8 mouse cellular contexts compared by ENCODE assay signal in genomic region chr7:16947349-16947895, GRCm38 (mm10). TPM values are rescaled to one million over a fixed set of nuclear protein-coding genes. Genes with fewer than 3 reads are reported as not detected.
DNase-seq lines count a peak whose midpoint lies in the region; ATAC-seq lines count a peak whose summit lies in the region.

No protein-coding gene starts in this region.

- H3K4me1 ChIP-seq in neural tube, embryonic 11.5 days (ENCODE audit: control insufficient read depth, insufficient read depth, low read length) = peaks cover 34% of the 10 kb centered on the region
- peaks cover 51% of the 10 kb centered on the region for H3K4me1 ChIP-seq in intestine, embryonic 15.5 days (replicated peaks)
- peaks cover 84% of the 10 kb centered on the region for H3K4me1 ChIP-seq in neural tube, embryonic 15.5 days

- DNase-seq in cerebellum, adult 11-12 months = peak; percentile 76
- no peak for DNase-seq in cerebellum, adult 8-10 months
- no peak for DNase-seq in neural tube, embryonic 11.5 days (ENCODE audit: low spot score)
- DNase-seq in neural tube, embryonic 10.5 days (ENCODE audit: extremely low spot score, low spot score) = no peak
- DNase-seq in adrenal gland, postnatal 36 days = no peak
- DNase-seq in embryo, embryonic 9.5 days (ENCODE audit: extremely low spot score) = no peak

- H3K27me3 ChIP-seq in neural tube, embryonic 11.5 days (ENCODE audit: control insufficient read depth, insufficient read depth, low read length) = peaks cover 49% of the 10 kb centered on the region
- H3K27me3 ChIP-seq in intestine, embryonic 15.5 days (replicated peaks) = peaks cover 39% of the 10 kb centered on the region
- H3K27me3 ChIP-seq in neural tube, embryonic 15.5 days (replicated peaks) = no peaks in the 10 kb centered on the region

- no peaks in the 10 kb centered on the region for H3K36me3 ChIP-seq in neural tube, embryonic 11.5 days (ENCODE audit: control insufficient read depth, insufficient read depth, low read length)
- no peaks in the 10 kb centered on the region for H3K36me3 ChIP-seq in intestine, embryonic 15.5 days
- H3K36me3 ChIP-seq in neural tube, embryonic 15.5 days = no peaks in the 10 kb centered on the region; the same call in 1 of the 2 replicates

- no peak for ATAC-seq in neural tube, embryonic 11.5 days (ENCODE audit: insufficient read depth, low FRiP score, low TSS enrichment)
- ATAC-seq in intestine, embryonic 15.5 days = no peak
- ATAC-seq in neural tube, embryonic 15.5 days (ENCODE audit: low FRiP score) = no peak

- peak overlapping the region; percentile 45 for H3K9ac ChIP-seq in neural tube, embryonic 11.5 days (ENCODE audit: low read length)
- H3K9ac ChIP-seq in intestine, embryonic 15.5 days = peak overlapping the region; percentile 35
- peak overlapping the region; percentile 90 for H3K9ac ChIP-seq in neural tube, embryonic 15.5 days (replicated peaks)

- H3K4me2 ChIP-seq in neural tube, embryonic 11.5 days (ENCODE audit: low read depth) = peak overlapping the region; percentile 64
- peak overlapping the region; percentile 92 for H3K4me2 ChIP-seq in intestine, embryonic 15.5 days (replicated peaks)
- H3K4me2 ChIP-seq in neural tube, embryonic 15.5 days = peak overlapping the region; percentile 93

- H3K9me3 ChIP-seq in neural tube, embryonic 11.5 days (ENCODE audit: control insufficient read depth, low read length) = no peaks in the 10 kb centered on the region
- H3K9me3 ChIP-seq in intestine, embryonic 15.5 days = no peaks in the 10 kb centered on the region
- no peaks in the 10 kb centered on the region for H3K9me3 ChIP-seq in neural tube, embryonic 15.5 days (replicated peaks)

- H3K4me3 ChIP-seq in neural tube, embryonic 11.5 days (ENCODE audit: low read depth, low read length) = peak overlapping the region; percentile 35
- peak overlapping the region; percentile 35 for H3K4me3 ChIP-seq in intestine, embryonic 15.5 days (replicated peaks)
- peak overlapping the region; percentile 68 for H3K4me3 ChIP-seq in neural tube, embryonic 15.5 days (replicated peaks)

- 17% methylated on average over 21 of the region's 22 CpGs for WGBS in neural tube, embryonic 11.5 days
- 22% methylated on average over 22 of the region's 22 CpGs for WGBS in intestine, embryonic 15.5 days
- 8% methylated on average over 22 of the region's 22 CpGs for WGBS in neural tube, embryonic 15.5 days

- no peak overlapping the region for H3K27ac ChIP-seq in neural tube, embryonic 11.5 days (ENCODE audit: low read depth, low read length)
- H3K27ac ChIP-seq in intestine, embryonic 15.5 days = no peak overlapping the region
- H3K27ac ChIP-seq in neural tube, embryonic 15.5 days (replicated peaks) = peak overlapping the region; percentile 93

RNA-seq across cellular contexts. Expression of gene Pnmal2, which starts 2.9 kb away (rescaled TPM):
- 9.4 and 10.5 TPM in 2 replicates for polyA plus RNA-seq in neural tube, embryonic 11.5 days (2014; fragmentation: Nextera tagmentation; extraction: Ambion mirVana)
- 8.1 and 8.3 TPM in 2 replicates for polyA plus RNA-seq in intestine, embryonic 15.5 days (2015; fragmentation: Nextera tagmentation; extraction: Ambion mirVana)
- polyA plus RNA-seq in neural tube, embryonic 15.5 days (2015; fragmentation: Nextera tagmentation; extraction: Ambion mirVana) = 117 and 137 TPM in 2 replicates
- total RNA-seq in adrenal gland, postnatal 36 days (2021) = 10 to 100 TPM; 21.9 to 32.4 TPM

RNA-seq across cellular contexts. Expression of gene Pnmal1, which starts 12.1 kb away (rescaled TPM):
- 15.6 and 18.0 TPM in 2 replicates for polyA plus RNA-seq in neural tube, embryonic 11.5 days (2014; fragmentation: Nextera tagmentation; extraction: Ambion mirVana)
- polyA plus RNA-seq in intestine, embryonic 15.5 days (2015; fragmentation: Nextera tagmentation; extraction: Ambion mirVana) = 3.0 and 3.1 TPM in 2 replicates
- polyA plus RNA-seq in neural tube, embryonic 15.5 days (2015; fragmentation: Nextera tagmentation; extraction: Ambion mirVana) = 43.3 and 52.0 TPM in 2 replicates
- total RNA-seq in adrenal gland, postnatal 36 days (2021) = 1 to 10 TPM; 3.9 to 4.4 TPM

RNA-seq across cellular contexts. Expression of gene Calm3, which starts 23.5 kb away (rescaled TPM):
- 257 and 263 TPM in 2 replicates for polyA plus RNA-seq in neural tube, embryonic 11.5 days (2014; fragmentation: Nextera tagmentation; extraction: Ambion mirVana)
- polyA plus RNA-seq in intestine, embryonic 15.5 days (2015; fragmentation: Nextera tagmentation; extraction: Ambion mirVana) = 137 and 140 TPM in 2 replicates
- 336 and 404 TPM in 2 replicates for polyA plus RNA-seq in neural tube, embryonic 15.5 days (2015; fragmentation: Nextera tagmentation; extraction: Ambion mirVana)
- total RNA-seq in adrenal gland, postnatal 36 days (2021) = 100 to 1,000 TPM; 232 to 251 TPM

RNA-seq across cellular contexts. Expression of gene Gm42372, which starts 35.5 kb away (rescaled TPM):
- 1.8 and 2.0 TPM in 2 replicates for polyA plus RNA-seq in neural tube, embryonic 11.5 days (2014; fragmentation: Nextera tagmentation; extraction: Ambion mirVana)
- 0.28 and 0.44 TPM in 2 replicates for polyA plus RNA-seq in intestine, embryonic 15.5 days (2015; fragmentation: Nextera tagmentation; extraction: Ambion mirVana)
- polyA plus RNA-seq in neural tube, embryonic 15.5 days (2015; fragmentation: Nextera tagmentation; extraction: Ambion mirVana) = 5.7 and 6.4 TPM in 2 replicates
- 1 to 10 TPM; 1.1 TPM for total RNA-seq in adrenal gland, postnatal 36 days (2021)

RNA-seq across cellular contexts. Expression of gene Ptgir, which starts 41.1 kb away (rescaled TPM):
- 0.41 and 0.76 TPM in 2 replicates for polyA plus RNA-seq in neural tube, embryonic 11.5 days (2014; fragmentation: Nextera tagmentation; extraction: Ambion mirVana)
- polyA plus RNA-seq in intestine, embryonic 15.5 days (2015; fragmentation: Nextera tagmentation; extraction: Ambion mirVana) = 2.8 and 3.0 TPM in 2 replicates
- polyA plus RNA-seq in neural tube, embryonic 15.5 days (2015; fragmentation: Nextera tagmentation; extraction: Ambion mirVana) = 1.1 and 1.3 TPM in 2 replicates
- 1 to 10 TPM; 1.2 to 2.0 TPM for total RNA-seq in adrenal gland, postnatal 36 days (2021)

Comparison
In these comparisons a context has a peak if more than half of its experiments do, and no peak if none do; other contexts are left out.
1. RNA of gene Pnmal2, which starts 2.9 kb away (polyA plus RNA-seq): 117 to 137 TPM in neural tube, embryonic 15.5 days; 9.4 to 10.5 TPM in neural tube, embryonic 11.5 days and 8.1 to 8.3 TPM in intestine, embryonic 15.5 days; every median in the first group is over 10 times any median in the second.
2. H3K9ac ChIP-seq: peak in every context shown above with its lines; median percentile 90 in neural tube, embryonic 15.5 days; 45 in neural tube, embryonic 11.5 days; 35 in intestine, embryonic 15.5 days.
3. Peak in every context shown above with its lines, with median percentiles within 50 percentile points of each other: H3K4me2 ChIP-seq and H3K4me3 ChIP-seq.